In the genomic region with DNA sequence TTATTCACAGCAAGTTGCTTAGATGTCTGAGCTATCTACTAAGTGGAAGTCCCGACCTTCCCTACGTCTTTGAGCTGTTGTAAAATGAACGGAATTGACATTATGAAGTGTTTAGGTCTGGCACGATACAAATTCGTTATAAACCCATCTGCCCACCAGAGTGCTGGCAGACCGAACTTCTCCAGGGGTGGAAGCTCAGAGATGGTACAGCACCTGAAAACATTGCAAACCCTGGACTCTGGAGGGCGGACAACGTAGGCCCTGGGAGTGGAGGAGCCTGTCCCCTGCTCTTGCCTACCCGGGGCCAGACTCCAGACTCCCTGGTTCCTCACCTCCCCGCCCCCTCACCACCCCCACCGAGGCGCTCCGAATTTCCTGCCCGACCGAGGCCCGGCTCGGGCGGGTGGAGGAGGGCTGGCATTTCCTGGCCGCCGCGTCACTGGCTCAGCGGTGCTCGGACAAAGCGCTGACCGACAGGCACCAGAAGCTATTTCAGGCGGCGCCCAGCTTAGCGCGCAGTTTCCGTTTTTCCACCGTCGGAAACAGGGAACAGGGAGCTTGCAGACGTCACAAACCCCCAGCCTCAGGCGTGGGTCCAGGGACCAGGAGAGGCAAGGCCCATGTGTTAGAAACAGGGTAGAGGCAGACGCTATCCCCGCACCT, we compare ENCODE assay signal across 8 mouse cellular contexts. TPM values are rescaled to one million over a fixed set of nuclear protein-coding genes. Genes with fewer than 3 reads are reported as not detected.
A peak's percentile ranks its signal among the peaks of the same experiment; 100 is the strongest.
DNase-seq lines count a peak whose midpoint lies in the region; ATAC-seq and TF ChIP-seq lines count a peak whose summit lies in the region.

No protein-coding gene starts in this region.

- no peaks in the 10 kb centered on the region for H3K9me3 ChIP-seq in heart, embryonic 15.5 days (replicated peaks)
- H3K9me3 ChIP-seq in stomach, embryonic 14.5 days (ENCODE audit: control insufficient read depth, low read depth, low read length) = no peaks in the 10 kb centered on the region

- H3K4me3 ChIP-seq in embryonic fibroblast, embryonic 13.5 days (ENCODE audit: insufficient read depth, low read length) = peak overlapping the region; percentile 36
- peak overlapping the region; percentile 43 for H3K4me3 ChIP-seq in heart, embryonic 15.5 days
- H3K4me3 ChIP-seq in stomach, embryonic 14.5 days (ENCODE audit: low read depth, low read length) = peak overlapping the region; percentile 25

- H3K4me2 ChIP-seq in heart, embryonic 15.5 days = peak overlapping the region; percentile 76
- H3K4me2 ChIP-seq in stomach, embryonic 14.5 days (replicated peaks; ENCODE audit: low read depth, low read length) = peak overlapping the region; percentile 34

- H3K36me3 ChIP-seq in heart, embryonic 15.5 days = no peaks in the 10 kb centered on the region
- no peaks in the 10 kb centered on the region for H3K36me3 ChIP-seq in stomach, embryonic 14.5 days (ENCODE audit: control insufficient read depth, insufficient read depth, low read length)

- WGBS in heart, embryonic 15.5 days = under 1% methylated on average over 36 of the region's 36 CpGs
- WGBS in stomach, embryonic 14.5 days = under 1% methylated on average over 36 of the region's 36 CpGs

- no peaks in the 10 kb centered on the region; the same call in 1 of the 2 replicates for H3K4me1 ChIP-seq in embryonic fibroblast, embryonic 13.5 days (ENCODE audit: control insufficient read depth, insufficient read depth, low read length)
- H3K4me1 ChIP-seq in heart, embryonic 15.5 days (replicated peaks) = peaks cover 26% of the 10 kb centered on the region
- H3K4me1 ChIP-seq in stomach, embryonic 14.5 days (ENCODE audit: control insufficient read depth, insufficient read depth, low read length) = peaks cover 13% of the 10 kb centered on the region

- ATAC-seq in heart, embryonic 15.5 days (replicated peaks; ENCODE audit: insufficient number of reproducible peaks, insufficient read depth, low FRiP score, low read depth) = peak; percentile 74
- peak; percentile 59 for ATAC-seq in stomach, embryonic 14.5 days (ENCODE audit: insufficient number of reproducible peaks, insufficient read depth, low FRiP score, low read depth)

- DNase-seq in urinary bladder, adult 18-20 months (ENCODE audit: low spot score in 2 of 2) = peak; percentile 18 to 32
- no peak for DNase-seq in urinary bladder, postnatal 10 days (ENCODE audit: low spot score)
- peak; percentile 87 for DNase-seq in kidney, postnatal 10 days
- DNase-seq in lung, postnatal 25 days (ENCODE audit: low spot score) = peak; percentile 89
- DNase-seq in thymus, postnatal 25 days = no peak

- H3K27me3 ChIP-seq in heart, embryonic 15.5 days = peaks cover 69% of the 10 kb centered on the region
- peaks cover 44% of the 10 kb centered on the region for H3K27me3 ChIP-seq in stomach, embryonic 14.5 days (ENCODE audit: control insufficient read depth, insufficient read depth, low read length)

- TF ChIP-seq CTCF in embryonic fibroblast, embryonic 13.5 days (IDR thresholded peaks at IDR 0.05; ENCODE audit: borderline replicate concordance, insufficient read depth, low read length) = no peak

- H3K9ac ChIP-seq in heart, embryonic 15.5 days = peak overlapping the region; percentile 37
- no peak overlapping the region for H3K9ac ChIP-seq in stomach, embryonic 14.5 days (replicated peaks; ENCODE audit: low read depth, low read length)

- no peak for TF ChIP-seq POLR2A in embryonic fibroblast, embryonic 13.5 days (IDR thresholded peaks at IDR 0.05; ENCODE audit: low read depth, low read length)

- H3K27ac ChIP-seq in embryonic fibroblast, embryonic 13.5 days (ENCODE audit: insufficient read depth, low read length) = no peak overlapping the region
- peak overlapping the region; percentile 74 for H3K27ac ChIP-seq in heart, embryonic 15.5 days
- no peak overlapping the region for H3K27ac ChIP-seq in stomach, embryonic 14.5 days (ENCODE audit: low read length)

RNA-seq across cellular contexts. Expression of gene Tal1, which starts 3.8 kb away (rescaled TPM):
- not detected in 2 replicates for polyA plus RNA-seq in embryonic fibroblast, embryonic 13.5 days (2011; ENCODE audit: insufficient read length, low read depth, missing spikeins)
- polyA plus RNA-seq in heart, embryonic 15.5 days (2015; fragmentation: Nextera tagmentation; extraction: Ambion mirVana) = 1.1 and 1.5 TPM in 2 replicates
- 0.55 and 0.97 TPM in 2 replicates for polyA plus RNA-seq in stomach, embryonic 14.5 days (2014; fragmentation: Nextera tagmentation; extraction: Ambion mirVana)

RNA-seq across cellular contexts. Expression of gene Pdzk1ip1, which starts 36.0 kb away (rescaled TPM):
- not detected in 2 replicates for polyA plus RNA-seq in embryonic fibroblast, embryonic 13.5 days (2011; ENCODE audit: insufficient read length, low read depth, missing spikeins)
- polyA plus RNA-seq in heart, embryonic 15.5 days (2015; fragmentation: Nextera tagmentation; extraction: Ambion mirVana) = 3.3 and 4.7 TPM in 2 replicates
- 42.3 and 43.8 TPM in 2 replicates for polyA plus RNA-seq in stomach, embryonic 14.5 days (2014; fragmentation: Nextera tagmentation; extraction: Ambion mirVana)

RNA-seq across cellular contexts. Expression of gene Stil, which starts 52.5 kb away (rescaled TPM):
- 11.0 and 14.4 TPM in 2 replicates for polyA plus RNA-seq in embryonic fibroblast, embryonic 13.5 days (2011; ENCODE audit: insufficient read length, low read depth, missing spikeins)
- polyA plus RNA-seq in heart, embryonic 15.5 days (2015; fragmentation: Nextera tagmentation; extraction: Ambion mirVana) = 6.5 and 8.4 TPM in 2 replicates
- polyA plus RNA-seq in stomach, embryonic 14.5 days (2014; fragmentation: Nextera tagmentation; extraction: Ambion mirVana) = 16.2 and 21.9 TPM in 2 replicates

Comparison
In these comparisons a context has a peak if more than half of its experiments do, and no peak if none do; other contexts are left out.
1. DNase-seq: peak in urinary bladder, adult 18-20 months (2 of 2), kidney, postnatal 10 days (single experiment) and lung, postnatal 25 days (single experiment); none in urinary bladder, postnatal 10 days (single experiment) and thymus, postnatal 25 days (single experiment).
2. Peak in every context shown above with its lines, with median percentiles within 50 percentile points of each other: H3K4me3 ChIP-seq.